Mouse (Mus musculus) olfactory bulb, adult 2 months (tissue): ENCODE results near the gene Cx3cr1.

Experiments
- CTCF ChIP-seq: fragments of 200-500 bp; IDR thresholded peaks from 2 replicates; pipeline ENCODE4 v1.5.1; 2012; ENCODE audit warnings: low read depth, mild to moderate bottlenecking, low read length, moderate library complexity; ENCODE audit not compliant: insufficient read depth
- POLR2A ChIP-seq: fragments of 200-500 bp; IDR thresholded peaks from 2 replicates; pipeline ENCODE4 v1.6.1; 2012; ENCODE audit warnings: mild to moderate bottlenecking, low read depth, low read length, moderate library complexity; ENCODE audit not compliant: insufficient read depth

- TF ChIP-seq CTCF, result no peak
- no peak for TF ChIP-seq POLR2A
Measured at GRCm38 (mm10) chr9:119893881-119894280, 175.8 kb downstream of the Cx3cr1 start.
